Mouse (Mus musculus) ES-E14 (cell line): ENCODE results near the gene Swap70. TPM values are rescaled to one million over a fixed set of nuclear protein-coding genes. Genes with fewer than 3 reads are reported as not detected.

Source experiments
- DNase-seq: peaks from one replicate; pipeline ENCODE4 v3.0.0-alpha.2; 2013; ENCODE audit warnings: low read depth, low spot score
- H3K27ac ChIP-seq: 2 replicates; pipeline ENCODE4 v1.5.1; 2012; ENCODE audit warnings: low read depth, mild to moderate bottlenecking, low read length, moderate library complexity, mixed read lengths; ENCODE audit not compliant: poor library complexity, insufficient read depth, severe bottlenecking
- H3K36me3 ChIP-seq: 2 replicates; pipeline ENCODE4 v1.6.1; 2012; ENCODE audit warnings: mild to moderate bottlenecking, low read length, moderate library complexity, mixed read lengths; ENCODE audit not compliant: control insufficient read depth, poor library complexity, insufficient read depth, severe bottlenecking
- H3K4me1 ChIP-seq, 2 experiments: fragments of 150-350 bp in 1 of 2; sonication (generic) in 1 of 2; 2 replicates each; pipeline ENCODE4 v1.6.1; 2012; ENCODE audit warnings: low read length in 2 of 2, mild to moderate bottlenecking in 1 of 2, mixed read lengths in 1 of 2; ENCODE audit not compliant: control insufficient read depth in 2 of 2, insufficient read depth in 2 of 2, poor library complexity in 1 of 2
- H3K4me3 ChIP-seq, 2 experiments: fragments of 150-350 bp in 1 of 2; sonication (generic) in 1 of 2; 2 replicates each; pipeline ENCODE4 v1.5.1; 2012; ENCODE audit warnings: low read length in 2 of 2, low read depth in 1 of 2, mild to moderate bottlenecking in 1 of 2, mixed read lengths in 1 of 2; ENCODE audit not compliant: insufficient read depth in 1 of 2, poor library complexity in 1 of 2, severe bottlenecking in 1 of 2
- H3K9ac ChIP-seq: 2 replicates; pipeline ENCODE4 v1.6.1; 2012; ENCODE audit warnings: low read depth, mild to moderate bottlenecking, low read length, mixed read lengths; ENCODE audit not compliant: poor library complexity, insufficient read depth, severe bottlenecking
- H3K9me3 ChIP-seq: fragments of 150-350 bp; sonication (generic); 2 replicates; pipeline ENCODE4 v1.6.1; 2012; ENCODE audit warnings: low read depth, mild to moderate bottlenecking, low read length; ENCODE audit not compliant: control insufficient read depth, insufficient read depth
- CHD2 ChIP-seq: IDR thresholded peaks from 2 replicates; pipeline ENCODE4 v1.6.1; 2014; ENCODE audit warnings: mild to moderate bottlenecking, low read depth, low read length, inconsistent platforms
- HCFC1 ChIP-seq: IDR thresholded peaks from 2 replicates; pipeline ENCODE4 v1.6.1; 2012; ENCODE audit warnings: low read length, inconsistent platforms, borderline replicate concordance; ENCODE audit not compliant: insufficient read depth
- MAFK ChIP-seq: IDR thresholded peaks from 2 replicates; pipeline ENCODE4 v1.6.1; 2014; ENCODE audit warnings: mild to moderate bottlenecking, low read depth, low read length, inconsistent platforms; ENCODE audit not compliant: insufficient read depth
- ZC3H11A ChIP-seq: IDR thresholded peaks from 2 replicates; pipeline ENCODE4 v1.6.1; 2012; ENCODE audit warnings: low read depth, mild to moderate bottlenecking, inconsistent platforms, low read length, borderline replicate concordance
- ZNF384 ChIP-seq: IDR thresholded peaks from 2 replicates; pipeline ENCODE4 v1.6.1; 2012; ENCODE audit warnings: low read depth, low read length, inconsistent platforms
- in situ Hi-C, 2 experiments: fragments of 600-800 bp; cut with MboI; formaldehyde crosslinking; loops; one replicate each; pipeline ENCODE4 v1.15.1; 2025; ENCODE audit warnings: low sequenced_read_pairs in 2 of 2, inconsistent platforms in 1 of 2; ENCODE audit not compliant: unreplicated experiment in 2 of 2
- total RNA-seq: library from RNA; depleted of rRNA; stranded (reverse); fragments of 300-350 nt; gene quantifications from 2 replicates; pipeline ENCODE4 v1.2.3, GENCODE M21; 2012

The Swap70 gene
- total RNA-seq, 1 experiment, result 28.7 TPM

GRCm38 (mm10) chr7:110201933-110202332, 19.6 kb upstream of the Swap70 start:
- Histone ChIP-seq H3K27ac (no peak overlapping the region), H3K36me3 (no peaks in the 10 kb centered on the region), H3K9ac (no peak overlapping the region), H3K4me3 (no peak overlapping the region), H3K9me3 (no peaks in the 10 kb centered on the region), H3K4me1 (no peaks in the 10 kb centered on the region)
- no peak for DNase-seq
- in situ Hi-C loops, result no loop called here
- TF ChIP-seq ZNF384 (no peak), ZC3H11A (no peak), CHD2 (no peak)

DNA sequence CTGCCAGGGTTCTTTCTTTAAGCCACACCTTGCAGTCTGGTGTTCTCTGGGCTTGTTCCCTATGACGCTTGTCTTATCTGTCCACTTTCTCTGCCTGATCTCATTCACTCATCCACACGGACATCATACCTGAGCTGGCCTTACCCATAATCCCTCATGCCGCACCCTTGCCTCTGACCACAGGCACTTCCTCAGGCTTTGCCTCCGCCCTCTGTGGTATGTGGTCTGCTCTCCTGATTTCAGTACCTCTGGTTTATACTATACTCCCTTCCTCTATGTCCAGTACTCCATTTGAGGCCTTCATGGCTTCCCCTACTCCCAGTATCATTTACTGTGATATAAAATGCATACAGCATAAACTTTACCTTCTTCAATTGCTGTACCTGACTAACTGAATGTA, 17.3 kb upstream of the Swap70 start:
- in situ Hi-C loops, result no loop called here
- DNase-seq, result no peak

GRCm38 (mm10) chr7:110208341-110208740, 13.2 kb upstream of the Swap70 start:
- Histone ChIP-seq H3K9me3 (no peaks in the 10 kb centered on the region), H3K4me3 (no peak overlapping the region), H3K27ac (no peak overlapping the region), H3K4me1 (no peaks in the 10 kb centered on the region), H3K9ac (no peak overlapping the region), H3K36me3 (no peaks in the 10 kb centered on the region)
- TF ChIP-seq ZC3H11A, result no peak
- TF ChIP-seq CHD2, result no peak
- no peak for TF ChIP-seq HCFC1
- TF ChIP-seq ZNF384, result no peak
- TF ChIP-seq MAFK, result no peak
- in situ Hi-C loops, result no loop called here
- no peak for DNase-seq

More for the DNA sequence above, 17.3 kb upstream of the Swap70 start:
- no peaks in the 10 kb centered on the region for H3K4me1 ChIP-seq
- H3K36me3 ChIP-seq, result no peaks in the 10 kb centered on the region
- H3K27ac ChIP-seq, result no peak overlapping the region
- TF ChIP-seq MAFK, result no peak
- TF ChIP-seq ZNF384, result no peak
- no peak for TF ChIP-seq ZC3H11A
- no peak for TF ChIP-seq HCFC1
- no peak for TF ChIP-seq CHD2
- H3K9ac ChIP-seq, result no peak overlapping the region
- H3K4me3 ChIP-seq, result no peak overlapping the region
- no peaks in the 10 kb centered on the region for H3K9me3 ChIP-seq

GRCm38 (mm10) chr7:110209422-110209821, 12.1 kb upstream of the Swap70 start:
- TF ChIP-seq ZC3H11A (no peak), ZNF384 (no peak), HCFC1 (no peak), CHD2 (no peak), MAFK (no peak)
- Histone ChIP-seq H3K4me3 (no peak overlapping the region), H3K9me3 (no peaks in the 10 kb centered on the region), H3K4me1 (no peaks in the 10 kb centered on the region), H3K27ac (no peak overlapping the region), H3K36me3 (no peaks in the 10 kb centered on the region), H3K9ac (no peak overlapping the region)
- in situ Hi-C loops, result no loop called here
- DNase-seq, result no peak

GRCm38 (mm10) chr7:110211025-110211424, 10.5 kb upstream of the Swap70 start:
- H3K36me3 ChIP-seq, result no peaks in the 10 kb centered on the region
- no peaks in the 10 kb centered on the region for H3K9me3 ChIP-seq
- H3K4me3 ChIP-seq, result no peak overlapping the region
- DNase-seq, result no peak
- H3K27ac ChIP-seq, result no peak overlapping the region
- no peaks in the 10 kb centered on the region for H3K4me1 ChIP-seq
- in situ Hi-C loops, result no loop called here
- no peak overlapping the region for H3K9ac ChIP-seq
- TF ChIP-seq ZNF384 (no peak), ZC3H11A (no peak), HCFC1 (no peak), CHD2 (no peak), MAFK (no peak)
